Mouse (Mus musculus) Patski (cell line): ENCODE data around the gene Fhad1. TPM values are rescaled to one million over a fixed set of nuclear protein-coding genes. Genes with fewer than 3 reads are reported as not detected.
A peak's percentile ranks its signal among the peaks of the same experiment; 100 is the strongest.

Experiments used
- ATAC-seq: fragments of 100-300 bp; one replicate; pipeline ENCODE4 v1.8.0; 2021
- CTCF ChIA-PET: fragments of 350-600 bp; sonication (Branson Sonifier 250); formaldehyde crosslinking; loops from one replicate; lab custom pipeline; 2022; ENCODE audit warnings: inconsistent platforms; lab: Charles Lee
- POLR2A ChIA-PET: fragments of 350-600 bp; sonication (Branson Sonifier 250); formaldehyde crosslinking; loops from one replicate; lab custom pipeline; 2022; ENCODE audit warnings: antibody characterized with exemption, inconsistent platforms; lab: Charles Lee
- DNase-seq: peaks from one replicate; pipeline ENCODE4 v3.0.0-alpha.2; 2011; ENCODE audit warnings: low read depth, low spot score
- H3K27me3 ChIP-seq: fragments of 371-371 bp; one replicate; pipeline ENCODE4 v1.5.1; 2021
- CTCF ChIP-seq: fragments of 100-300 bp; IDR thresholded peaks from one replicate; pipeline ENCODE4 v1.5.1; 2021
- in situ Hi-C: fragments of 300-500 bp; cut with MboI; formaldehyde crosslinking; loops from 3 replicates; pipeline ENCODE4 v1.11.1; 2018; ENCODE audit warnings: low pct_unique_long_range_greater_than_20kb, mixed read lengths
- polyA plus RNA-seq: library from polyadenylated mRNA; unstranded; gene quantifications from one replicate; pipeline ENCODE4 v1.2.3, GENCODE M21; 2021

Fhad1 gene
- polyA plus RNA-seq: 0.41 TPM

- ATAC-seq (peak; percentile 67), DNase-seq (no peak)
- TF ChIP-seq CTCF: no peak
- no peaks in the 10 kb centered on the region for H3K27me3 ChIP-seq
- in situ Hi-C loops: no loop called here
- CTCF ChIA-PET: interaction anchor here (1.5 kb wide), 1 partner anchor 10 kb away, joined by 5 read pairs; no protein-coding TSS in a partner anchor
- POLR2A ChIA-PET: no interaction called here
Observed at GRCm38 (mm10) chr4:142014659-142015608, at the start of gene Fhad1. Gene Fhad1 (minus strand): TSS chr4:142015082.

GRCm38 (mm10) chr4:142063057-142063534, 48.2 kb upstream of the Fhad1 start:
- ATAC-seq (no peak), DNase-seq (no peak)
- TF ChIP-seq CTCF: no peak
- no peaks in the 10 kb centered on the region for H3K27me3 ChIP-seq
- in situ Hi-C loops: no loop called here
- ChIA-PET CTCF (no interaction called here), POLR2A (interaction anchor here (0.6 kb wide), 1 partner anchor 712 kb away, joined by 3 read pairs; no protein-coding TSS in a partner anchor)

- ATAC-seq (no peak), DNase-seq (no peak)
- CTCF ChIA-PET: no interaction called here
- no peaks in the 10 kb centered on the region for H3K27me3 ChIP-seq
- in situ Hi-C loops: no loop called here
- POLR2A ChIA-PET: no interaction called here
- no peak for TF ChIP-seq CTCF
Observed at GRCm38 (mm10) chr4:142061485-142062240, 46.8 kb upstream of the Fhad1 start.

GRCm38 (mm10) chr4:142060455-142061378, 45.8 kb upstream of the Fhad1 start:
- H3K27me3 ChIP-seq: no peaks in the 10 kb centered on the region
- ATAC-seq: no peak
- DNase-seq: no peak
- no peak for TF ChIP-seq CTCF
- ChIA-PET POLR2A (no interaction called here), CTCF (no interaction called here)
- in situ Hi-C loops: no loop called here

GRCm38 (mm10) chr4:142059841-142060193, 44.9 kb upstream of the Fhad1 start:
- DNase-seq (no peak), ATAC-seq (no peak)
- no peaks in the 10 kb centered on the region for H3K27me3 ChIP-seq
- in situ Hi-C loops: no loop called here
- POLR2A ChIA-PET: no interaction called here
- no peak for TF ChIP-seq CTCF
- CTCF ChIA-PET: interaction anchor here (1.3 kb wide), 1 partner anchor 9 kb away, joined by 3 read pairs; no protein-coding TSS in a partner anchor

- no peaks in the 10 kb centered on the region for H3K27me3 ChIP-seq
- POLR2A ChIA-PET: no interaction called here
- no peak for DNase-seq
- ATAC-seq: no peak
- in situ Hi-C loops: no loop called here
- no peak for TF ChIP-seq CTCF
- CTCF ChIA-PET: interaction anchor here (1.3 kb wide), 1 partner anchor 9 kb away, joined by 3 read pairs; no protein-coding TSS in a partner anchor
Observed at GRCm38 (mm10) chr4:142059113-142059840, 44.4 kb upstream of the Fhad1 start.

- no peaks in the 10 kb centered on the region for H3K27me3 ChIP-seq
- TF ChIP-seq CTCF: no peak
- POLR2A ChIA-PET: no interaction called here
- DNase-seq: no peak
- ATAC-seq: no peak
- in situ Hi-C loops: no loop called here
- CTCF ChIA-PET: no interaction called here
Observed at GRCm38 (mm10) chr4:142057529-142058216, 42.8 kb upstream of the Fhad1 start.

- no peak for ATAC-seq
- TF ChIP-seq CTCF: no peak
- no peak for DNase-seq
- H3K27me3 ChIP-seq: no peaks in the 10 kb centered on the region
- ChIA-PET POLR2A (no interaction called here), CTCF (no interaction called here)
- in situ Hi-C loops: no loop called here
Observed at GRCm38 (mm10) chr4:142055600-142055999, 40.7 kb upstream of the Fhad1 start.

GRCm38 (mm10) chr4:142054580-142054979, 39.7 kb upstream of the Fhad1 start:
- TF ChIP-seq CTCF: no peak
- ATAC-seq (no peak), DNase-seq (no peak)
- H3K27me3 ChIP-seq: no peaks in the 10 kb centered on the region
- in situ Hi-C loops: no loop called here
- ChIA-PET POLR2A (no interaction called here), CTCF (no interaction called here)
